Mouse (Mus musculus) heart, embryonic 13.5 days (tissue): ENCODE measurements around the gene Top3a. TPM values are rescaled to one million over a fixed set of nuclear protein-coding genes. Genes with fewer than 3 reads are reported as not detected.
A peak's percentile ranks its signal among the peaks of the same experiment; 100 is the strongest.

Experiments used
- ATAC-seq: fragments of 200-750 bp; cut with Nextera tagmentation; 2 replicates; pipeline ENCODE4 v1.8.0; 2017; ENCODE audit warnings: moderate TSS enrichment; ENCODE audit not compliant: insufficient number of reproducible peaks, low FRiP score, low TSS enrichment; ENCODE audit errors: extremely low read depth
- H3K27ac ChIP-seq: fragments of 300-500 bp; sonication (generic); replicated peaks from 2 replicates; pipeline ENCODE4 v1.5.1; 2015; ENCODE audit warnings: moderate library complexity, mild to moderate bottlenecking, inconsistent platforms
- H3K27me3 ChIP-seq: fragments of 300-500 bp; sonication (generic); replicated peaks from 2 replicates; pipeline ENCODE4 v1.6.1; 2015; ENCODE audit warnings: mild to moderate bottlenecking, inconsistent platforms
- H3K36me3 ChIP-seq: fragments of 300-500 bp; sonication (generic); 2 replicates; pipeline ENCODE4 v1.6.1; 2015; ENCODE audit warnings: mild to moderate bottlenecking, inconsistent platforms
- H3K4me1 ChIP-seq: fragments of 300-500 bp; sonication (generic); 2 replicates; pipeline ENCODE4 v1.6.1; 2015; ENCODE audit warnings: inconsistent platforms
- H3K4me2 ChIP-seq: fragments of 300-500 bp; sonication (generic); 2 replicates; pipeline ENCODE4 v1.6.1; 2015; ENCODE audit warnings: inconsistent platforms, mild to moderate bottlenecking, moderate library complexity
- H3K4me3 ChIP-seq: fragments of 300-500 bp; sonication (generic); 2 replicates; pipeline ENCODE4 v1.5.1; 2015; ENCODE audit warnings: moderate library complexity, mild to moderate bottlenecking, inconsistent platforms
- H3K9ac ChIP-seq: fragments of 300-500 bp; sonication (generic); 2 replicates; pipeline ENCODE4 v1.6.1; 2015; ENCODE audit warnings: inconsistent platforms, mild to moderate bottlenecking, moderate library complexity
- H3K9me3 ChIP-seq: fragments of 300-500 bp; sonication (generic); 2 replicates; pipeline ENCODE4 v1.6.1; 2016; ENCODE audit warnings: inconsistent platforms
- WGBS: fragments of 180-500 bp; shearing (Covaris S2); methylation state at CpG from one replicate; pipeline ENCODE4 v1.1.7; 2015; ENCODE audit warnings: mixed read lengths; 5-methylcytosine and 5-hydroxymethylcytosine counted together
- polyA plus RNA-seq: library from polyadenylated mRNA; unstranded; fragments of >200 nt; fragmentation: Nextera tagmentation; extraction: Ambion mirVana; gene quantifications from 2 replicates; pipeline ENCODE4 v1.2.1, GENCODE M21; 2015

The Top3a gene
- polyA plus RNA-seq, 1 experiment from 2014 or later: 11.0 TPM

DNA sequence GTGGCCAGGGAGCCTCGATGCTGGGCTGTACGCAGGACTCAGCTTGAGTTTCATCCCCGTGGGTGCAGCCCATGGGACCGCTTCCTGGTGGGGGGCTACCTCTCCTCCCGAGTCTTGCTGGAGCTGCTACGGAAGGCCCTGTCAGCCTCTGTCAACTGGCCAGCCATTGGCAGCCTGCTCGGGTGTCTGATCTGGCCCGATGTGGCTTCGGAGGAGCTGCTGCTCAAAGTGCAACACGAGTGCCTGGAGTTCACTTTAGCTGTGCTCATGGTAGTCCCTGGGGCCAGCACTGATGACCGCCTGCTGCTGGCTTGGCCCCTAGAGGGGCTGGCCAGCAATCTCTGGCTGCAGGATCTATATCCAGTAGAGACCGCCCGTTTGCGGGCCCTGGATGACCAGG lies 45.9 kb downstream of the Top3a start:
- peaks cover 31% of the 10 kb centered on the region for H3K4me1 ChIP-seq
- H3K4me2 ChIP-seq: no peak overlapping the region
- H3K4me3 ChIP-seq: no peak overlapping the region
- ATAC-seq: no peak
- WGBS: 81% methylated on average over 14 of the region's 14 CpGs
- no peak overlapping the region for H3K27ac ChIP-seq
- peaks cover 45% of the 10 kb centered on the region for H3K36me3 ChIP-seq
- H3K27me3 ChIP-seq: no peaks in the 10 kb centered on the region
- no peaks in the 10 kb centered on the region for H3K9me3 ChIP-seq
- 0 out of 2 replicates have a peak overlapping the region, but pooled peaks have one; percentile 14 for H3K9ac ChIP-seq

GRCm38 (mm10) chr11:60730169-60730568 lies 47.0 kb downstream of the Top3a start:
- peak overlapping the region; percentile 97; the same call in 1 of the 2 replicates for H3K9ac ChIP-seq
- H3K4me3 ChIP-seq: no peak overlapping the region
- peaks cover 40% of the 10 kb centered on the region for H3K36me3 ChIP-seq
- no peaks in the 10 kb centered on the region for H3K27me3 ChIP-seq
- 84% methylated on average over 9 of the region's 9 CpGs for WGBS
- no peak overlapping the region for H3K27ac ChIP-seq
- no peak overlapping the region for H3K4me2 ChIP-seq
- no peak for ATAC-seq
- peaks cover 37% of the 10 kb centered on the region for H3K4me1 ChIP-seq
- H3K9me3 ChIP-seq: no peaks in the 10 kb centered on the region

GRCm38 (mm10) chr11:60729217-60729641 lies 47.9 kb downstream of the Top3a start:
- ATAC-seq: no peak
- H3K4me3 ChIP-seq: peak overlapping the region; percentile 91
- no peaks in the 10 kb centered on the region for H3K9me3 ChIP-seq
- WGBS: 62% methylated on average over 6 of the region's 6 CpGs
- H3K27me3 ChIP-seq: no peaks in the 10 kb centered on the region
- H3K4me1 ChIP-seq: peaks cover 34% of the 10 kb centered on the region
- 0 out of 2 replicates have a peak overlapping the region, but pooled peaks have one; percentile 91 for H3K27ac ChIP-seq
- H3K4me2 ChIP-seq: peak overlapping the region; percentile 82
- H3K36me3 ChIP-seq: peaks cover 49% of the 10 kb centered on the region
- peak overlapping the region; percentile 97 for H3K9ac ChIP-seq

GRCm38 (mm10) chr11:60728260-60728761 lies 48.9 kb downstream of the Top3a start, which contains the start of gene Mief2:
Gene Mief2 (plus strand): TSS chr11:60728398.
- Histone ChIP-seq H3K4me3 (peak within 1 kb of the TSS; percentile 91), H3K9me3 (no peaks in the 10 kb centered on the region), H3K4me2 (peak within 1 kb of the TSS; percentile 82), H3K27ac (peak within 1 kb of the TSS; percentile 91), H3K4me1 (peaks cover 30% of the 10 kb centered on the region), H3K27me3 (no peaks in the 10 kb centered on the region), H3K9ac (peak within 1 kb of the TSS; percentile 97), H3K36me3 (peaks cover 50% of the 10 kb centered on the region)
- ATAC-seq: peak; percentile 80
- under 1% methylated on average over 44 of the region's 44 CpGs for WGBS

- H3K4me3 ChIP-seq: peak overlapping the region; percentile 91
- no peak for ATAC-seq
- H3K27ac ChIP-seq: peak overlapping the region; percentile 91
- WGBS: 5% methylated on average over 12 of the region's 12 CpGs
- H3K9ac ChIP-seq: peak overlapping the region; percentile 97
- H3K27me3 ChIP-seq: no peaks in the 10 kb centered on the region
- peak overlapping the region; percentile 82 for H3K4me2 ChIP-seq
- H3K36me3 ChIP-seq: peaks cover 50% of the 10 kb centered on the region
- no peaks in the 10 kb centered on the region for H3K9me3 ChIP-seq
- peaks cover 30% of the 10 kb centered on the region for H3K4me1 ChIP-seq
Measured at GRCm38 (mm10) chr11:60727392-60728140, 49.6 kb downstream of the Top3a start.

DNA sequence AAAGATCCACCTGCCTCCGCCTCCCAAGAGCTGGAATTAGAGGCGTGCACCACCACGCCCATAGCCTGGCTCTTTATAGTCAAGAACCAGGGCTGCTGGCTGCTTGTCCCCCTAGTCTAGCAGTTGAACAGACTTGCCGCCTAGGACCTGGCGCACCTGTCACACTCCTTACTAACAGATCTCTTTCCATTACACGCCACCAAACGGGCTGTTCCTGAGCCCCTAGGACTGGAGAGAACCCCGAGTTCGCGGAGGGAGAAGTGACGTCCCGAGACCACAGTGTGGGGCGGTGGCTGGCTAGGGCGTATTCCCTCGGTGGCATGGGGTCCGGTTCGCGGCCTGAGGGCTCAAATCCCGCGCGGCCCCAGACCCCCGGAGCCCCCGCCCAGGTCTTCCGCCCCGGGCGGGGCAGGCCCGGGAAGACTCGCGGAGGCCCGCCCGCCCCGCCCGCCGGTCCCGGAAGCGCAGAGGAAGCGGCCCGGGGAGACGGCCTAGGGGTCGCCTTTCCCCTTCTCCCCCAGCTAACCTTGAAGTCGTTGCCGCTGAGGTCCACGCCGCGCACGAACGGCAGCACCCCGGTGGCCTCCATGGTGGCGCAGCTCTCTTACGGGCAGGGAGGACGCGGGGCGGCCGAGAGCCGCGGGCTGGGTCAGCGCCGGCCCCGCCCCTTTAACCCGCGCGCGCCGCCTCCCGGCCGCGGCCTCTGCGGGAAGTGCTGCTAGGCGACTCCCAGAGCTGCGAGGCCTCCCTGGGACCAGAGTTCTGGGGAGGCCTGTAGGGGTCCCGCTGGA lies 50.4 kb downstream of the Top3a start, which contains the start of gene Flii:
TSS of gene Flii (minus strand) at position 663 of the 791 bp plus-strand sequence.
- H3K36me3 ChIP-seq: peaks cover 50% of the 10 kb centered on the region
- ATAC-seq: peak; percentile 83
- peak within 1 kb of the TSS; percentile 82 for H3K4me2 ChIP-seq
- H3K27me3 ChIP-seq: no peaks in the 10 kb centered on the region
- peak within 1 kb of the TSS; percentile 91 for H3K27ac ChIP-seq
- no peaks in the 10 kb centered on the region for H3K9me3 ChIP-seq
- WGBS: under 1% methylated on average over 71 of the region's 71 CpGs
- H3K4me1 ChIP-seq: peaks cover 30% of the 10 kb centered on the region
- peak within 1 kb of the TSS; percentile 91 for H3K4me3 ChIP-seq
- H3K9ac ChIP-seq: peak within 1 kb of the TSS; percentile 97

DNA sequence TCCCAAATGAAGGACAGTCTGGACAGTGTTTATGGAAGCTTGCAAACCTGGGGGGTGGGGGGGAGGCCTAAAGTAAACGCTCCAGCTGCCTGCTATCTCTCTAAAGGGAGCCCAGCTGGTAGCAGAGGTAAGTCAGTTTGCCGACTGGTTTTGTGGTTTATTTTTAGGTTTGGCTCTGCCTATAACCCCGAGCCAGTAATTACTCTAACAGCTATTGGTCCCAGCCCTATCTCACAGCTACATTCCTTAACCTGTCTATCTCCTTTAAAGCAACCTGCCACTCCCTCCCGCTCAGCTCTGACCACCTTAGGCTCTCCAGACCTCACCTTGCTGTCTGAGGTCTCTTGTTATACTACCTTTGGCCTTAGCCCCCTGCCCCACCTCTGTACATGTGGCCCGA lies 57.9 kb downstream of the Top3a start:
- Histone ChIP-seq H3K27ac (peak overlapping the region; percentile 70), H3K9ac (peak overlapping the region; percentile 24; the same call in 1 of the 2 replicates), H3K36me3 (peaks cover 100% of the 10 kb centered on the region), H3K9me3 (no peaks in the 10 kb centered on the region), H3K4me3 (no peak overlapping the region), H3K27me3 (no peaks in the 10 kb centered on the region), H3K4me2 (no peak overlapping the region), H3K4me1 (peaks cover 18% of the 10 kb centered on the region)
- WGBS: 39% methylated on average over 5 of the region's 5 CpGs
- ATAC-seq: no peak

DNA sequence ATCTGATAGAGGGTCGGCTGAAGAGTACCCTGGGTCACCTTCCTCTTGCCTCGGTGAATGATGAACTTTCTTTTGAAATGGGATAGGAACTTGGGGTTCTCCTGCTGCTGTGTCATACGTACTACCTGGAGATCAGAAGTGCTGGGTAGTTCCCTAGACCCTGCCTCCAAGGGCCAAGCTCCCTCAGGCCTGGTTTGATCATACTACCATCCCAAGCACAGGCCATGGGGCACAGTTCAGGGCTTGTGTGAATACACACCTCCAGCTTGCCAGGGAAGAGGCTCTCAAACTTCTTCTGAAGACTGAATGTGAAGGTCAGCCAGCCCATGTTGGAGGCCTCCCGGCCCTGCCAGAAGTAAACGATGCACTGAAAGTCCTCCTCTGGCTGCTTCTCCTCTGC lies 61.3 kb downstream of the Top3a start:
- Histone ChIP-seq H3K4me2 (no peak overlapping the region), H3K27me3 (no peaks in the 10 kb centered on the region), H3K27ac (no peak overlapping the region), H3K36me3 (peaks cover 100% of the 10 kb centered on the region), H3K9me3 (no peaks in the 10 kb centered on the region), H3K4me3 (no peak overlapping the region), H3K4me1 (peaks cover 18% of the 10 kb centered on the region), H3K9ac (no peak overlapping the region)
- 83% methylated on average over 5 of the region's 5 CpGs for WGBS
- ATAC-seq: no peak

DNA sequence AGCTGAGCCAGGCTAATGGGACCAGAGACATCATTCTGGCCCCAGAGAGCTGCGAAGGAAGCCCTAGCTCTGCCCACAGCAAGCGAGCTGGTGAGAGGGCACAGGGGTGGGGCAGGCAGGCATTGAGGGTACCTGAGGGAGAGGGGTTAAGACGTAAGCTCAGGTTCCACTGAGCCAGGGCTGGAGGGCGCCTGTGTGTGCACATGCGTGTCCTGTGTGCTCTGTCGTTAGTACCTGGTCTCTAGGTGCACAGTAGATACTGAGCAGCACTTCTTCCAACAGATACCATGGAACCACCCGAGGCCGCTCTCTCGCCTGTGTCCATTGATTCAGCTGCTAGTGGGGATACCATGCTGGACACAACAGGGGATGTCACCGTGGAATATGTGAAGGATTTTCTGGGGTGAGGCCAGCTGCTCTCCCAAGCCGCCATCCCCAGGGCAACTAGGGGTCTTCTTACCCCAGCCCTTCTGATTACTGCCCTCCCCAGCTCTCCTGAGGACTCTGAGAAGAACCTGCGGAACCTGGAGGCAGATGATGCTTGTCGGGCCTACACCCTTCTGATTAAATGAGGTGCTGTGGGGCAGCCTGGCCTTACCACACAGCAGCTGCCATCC lies 64.4 kb downstream of the Top3a start:
- 90% methylated on average over 13 of the region's 13 CpGs for WGBS
- ATAC-seq: no peak

GRCm38 (mm10) chr11:60712040-60712439 lies 65.1 kb downstream of the Top3a start:
- H3K27me3 ChIP-seq: no peaks in the 10 kb centered on the region

More for the DNA sequence above, 64.4 kb downstream of the Top3a start:
- Histone ChIP-seq H3K27ac (no peak overlapping the region), H3K9me3 (no peaks in the 10 kb centered on the region), H3K36me3 (peaks cover 100% of the 10 kb centered on the region), H3K4me3 (no peak overlapping the region), H3K4me2 (no peak overlapping the region), H3K9ac (no peak overlapping the region), H3K27me3 (no peaks in the 10 kb centered on the region), H3K4me1 (peaks cover 7% of the 10 kb centered on the region; the same call in 1 of the 2 replicates)

DNA sequence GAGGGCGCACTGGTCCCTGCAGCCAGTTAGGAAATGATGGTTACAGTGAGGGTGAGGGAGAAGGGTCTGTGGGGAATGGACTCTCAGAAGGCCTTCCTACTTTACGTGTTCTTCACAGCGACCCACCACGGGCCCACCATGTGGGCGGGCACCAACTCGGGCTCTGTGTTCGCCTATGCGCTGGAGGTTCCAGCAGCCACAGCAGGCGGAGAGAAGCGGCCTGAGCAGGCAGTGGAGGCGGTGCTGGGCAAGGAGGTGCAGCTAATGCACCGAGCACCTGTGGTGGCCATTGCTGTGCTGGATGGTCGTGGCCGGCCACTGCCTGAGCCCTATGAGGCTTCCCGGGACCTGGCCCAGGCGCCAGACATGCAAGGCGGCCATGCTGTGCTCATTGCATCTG lies 65.9 kb downstream of the Top3a start:
- Histone ChIP-seq H3K4me3 (no peak overlapping the region), H3K9ac (no peak overlapping the region), H3K4me1 (peaks cover 12% of the 10 kb centered on the region), H3K27me3 (no peaks in the 10 kb centered on the region), H3K9me3 (no peaks in the 10 kb centered on the region), H3K4me2 (no peak overlapping the region), H3K36me3 (peaks cover 100% of the 10 kb centered on the region), H3K27ac (no peak overlapping the region)
- no peak for ATAC-seq
- WGBS: 95% methylated on average over 17 of the region's 17 CpGs

More at GRCm38 (mm10) chr11:60712040-60712439, 65.1 kb downstream of the Top3a start:
- peaks cover 14% of the 10 kb centered on the region for H3K4me1 ChIP-seq
- no peak for ATAC-seq
- H3K36me3 ChIP-seq: peaks cover 100% of the 10 kb centered on the region
- no peak overlapping the region for H3K9ac ChIP-seq
- WGBS: 91% methylated on average over 18 of the region's 18 CpGs
- no peak overlapping the region for H3K27ac ChIP-seq
- no peak overlapping the region for H3K4me3 ChIP-seq
- no peak overlapping the region for H3K4me2 ChIP-seq
- no peaks in the 10 kb centered on the region for H3K9me3 ChIP-seq
